Mouse (Mus musculus) heart, postnatal 0 days (tissue): ENCODE data around the gene Pld3.

Source experiments
- CTCF ChIP-seq: IDR thresholded peaks from 2 replicates; pipeline ENCODE4 v1.5.1; 2016; ENCODE audit warnings: antibody characterized with exemption, control low read depth, low read depth
- EP300 ChIP-seq: IDR thresholded peaks from 2 replicates; pipeline ENCODE4 v1.6.1; 2016; ENCODE audit warnings: antibody characterized with exemption, low read depth

DNA sequence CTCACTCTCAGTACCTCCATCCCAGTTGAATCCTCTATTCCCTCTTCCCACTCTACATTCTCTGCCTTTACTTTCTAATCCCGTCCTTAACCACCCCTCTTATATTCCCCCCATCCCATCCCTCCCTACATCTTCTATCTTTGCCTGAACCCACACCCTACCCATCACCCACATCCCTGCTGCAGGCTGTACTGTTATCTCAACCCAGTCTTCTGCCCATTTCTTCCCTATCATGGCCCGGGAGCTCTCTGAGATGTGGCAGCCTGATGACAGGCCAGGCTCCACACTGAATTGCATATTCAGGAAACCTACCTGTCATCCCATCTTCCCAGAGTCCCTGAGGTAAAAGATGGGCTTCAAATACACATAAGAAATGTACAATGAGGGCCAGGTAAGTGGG is 14.2 kb downstream of the Pld3 start:
- TF ChIP-seq CTCF (no peak), EP300 (no peak)
